Mouse (Mus musculus): ENCODE measurements around the gene Runx1.

DNA sequence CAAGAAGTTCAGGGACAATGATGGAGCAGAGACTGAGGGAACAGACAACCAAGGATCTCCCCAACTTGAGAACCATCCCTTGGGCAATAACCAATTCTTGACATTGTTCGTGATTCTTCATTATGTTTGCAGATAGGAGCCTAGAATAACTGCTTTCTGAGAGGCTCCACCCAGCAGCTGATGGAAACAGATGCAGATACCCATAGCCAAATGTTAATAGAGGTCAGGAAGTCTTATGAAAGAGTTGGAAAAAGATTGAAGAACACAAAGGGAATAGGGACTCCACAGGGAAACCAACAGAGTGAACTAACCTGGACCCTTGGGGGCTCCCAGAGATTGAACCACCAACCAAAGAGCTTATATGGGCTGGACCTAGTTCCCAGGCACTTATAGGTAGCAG, 34.7 kb upstream of the Runx1 start:
- no peak for TF ChIP-seq POLR2A (IDR thresholded peaks at IDR 0.05; ENCODE audit: low read depth, low read length)
- TF ChIP-seq CTCF (conservative IDR thresholded peaks at IDR 0.05 in 1 of 2, IDR thresholded peaks at IDR 0.05 in 1 of 2; ENCODE audit: low read depth in 2 of 2, low read length in 2 of 2), result no peak
- no peak for TF ChIP-seq ZC3H11A (IDR thresholded peaks at IDR 0.05; ENCODE audit: low read depth, low read length)
- no peak for TF ChIP-seq SMC3 (IDR thresholded peaks at IDR 0.05; ENCODE audit: low read depth, low read length)
- TF ChIP-seq USF1 (IDR thresholded peaks at IDR 0.05; ENCODE audit: low read depth, low read length), result no peak
- TF ChIP-seq E2F4 (IDR thresholded peaks at IDR 0.05; ENCODE audit: insufficient replicate concordance, low read depth, low read length), result no peak
- no peak for TF ChIP-seq RAD21 (IDR thresholded peaks at IDR 0.05; ENCODE audit: low read depth, low read length)
- TF ChIP-seq HCFC1 (IDR thresholded peaks at IDR 0.05; ENCODE audit: low read depth, low read length), result no peak
- no peak for TF ChIP-seq NRF1 (IDR thresholded peaks at IDR 0.05; ENCODE audit: low read depth, low read length)
- no peak for TF ChIP-seq EP300 (IDR thresholded peaks at IDR 0.05; ENCODE audit: low read length)
- no peak for TF ChIP-seq MAX (IDR thresholded peaks at IDR 0.05; ENCODE audit: low read length)
- TF ChIP-seq MAZ (IDR thresholded peaks at IDR 0.05; ENCODE audit: low read depth, low read length), result no peak
- TF ChIP-seq CHD2 (IDR thresholded peaks at IDR 0.05; ENCODE audit: low read length), result no peak
- TF ChIP-seq SIN3A (IDR thresholded peaks at IDR 0.05; ENCODE audit: low read length), result no peak
